Mouse (Mus musculus) T-helper 2 cell (primary cell): ENCODE measurements around the gene Enox1.

ENCODE experiments used
- in situ Hi-C: fragments of 300-600 bp; cut with MboI, MseI; formaldehyde crosslinking; loops from one replicate; pipeline ENCODE4 v1.15.1; 2025; ENCODE audit warnings: high pct_unique_total_duplicates

Gene Enox1

GRCm38 (mm10) chr14:77195314-77196020 lies 38.9 kb downstream of the Enox1 start:
- in situ Hi-C loops = no loop called here

- in situ Hi-C loops = no loop called here
Measured at GRCm38 (mm10) chr14:77196246-77196645, 39.7 kb downstream of the Enox1 start.

GRCm38 (mm10) chr14:77197414-77197915 lies 40.9 kb downstream of the Enox1 start:
- in situ Hi-C loops = no loop called here

- in situ Hi-C loops = no loop called here
Measured at GRCm38 (mm10) chr14:77210889-77211288, 54.3 kb downstream of the Enox1 start.

GRCm38 (mm10) chr14:77213210-77213609 lies 56.6 kb downstream of the Enox1 start:
- in situ Hi-C loops = no loop called here

- in situ Hi-C loops = no loop called here
Measured at GRCm38 (mm10) chr14:77214848-77215247, 58.3 kb downstream of the Enox1 start.

- in situ Hi-C loops = no loop called here
Measured at GRCm38 (mm10) chr14:77225346-77225745, 68.8 kb downstream of the Enox1 start.

GRCm38 (mm10) chr14:77238811-77239210 lies 82.2 kb downstream of the Enox1 start:
- in situ Hi-C loops = no loop called here

GRCm38 (mm10) chr14:77239360-77239759 lies 82.8 kb downstream of the Enox1 start:
- in situ Hi-C loops = no loop called here

- in situ Hi-C loops = no loop called here
Measured at GRCm38 (mm10) chr14:77246977-77247376, 90.4 kb downstream of the Enox1 start.

- in situ Hi-C loops = no loop called here
Measured at GRCm38 (mm10) chr14:77248426-77248825, 91.9 kb downstream of the Enox1 start.

- in situ Hi-C loops = no loop called here
Measured at GRCm38 (mm10) chr14:77248946-77249345, 92.4 kb downstream of the Enox1 start.

- in situ Hi-C loops = no loop called here
Measured at GRCm38 (mm10) chr14:77250652-77251238, 94.2 kb downstream of the Enox1 start.

GRCm38 (mm10) chr14:77255201-77255600 lies 98.6 kb downstream of the Enox1 start:
- in situ Hi-C loops = no loop called here

- in situ Hi-C loops = no loop called here
Measured at GRCm38 (mm10) chr14:77255711-77256110, 99.1 kb downstream of the Enox1 start.

GRCm38 (mm10) chr14:77256943-77257342 lies 100.4 kb downstream of the Enox1 start:
- in situ Hi-C loops = no loop called here

- in situ Hi-C loops = no loop called here
Measured at GRCm38 (mm10) chr14:77257461-77257860, 100.9 kb downstream of the Enox1 start.

- in situ Hi-C loops = no loop called here
Measured at GRCm38 (mm10) chr14:77258186-77258585, 101.6 kb downstream of the Enox1 start.

- in situ Hi-C loops = loop anchor here (10.0 kb wide), 1 partner anchor 205 kb away; no protein-coding TSS in a partner anchor
Measured at GRCm38 (mm10) chr14:77259686-77260085, 103.1 kb downstream of the Enox1 start.

GRCm38 (mm10) chr14:77260107-77260506 lies 103.5 kb downstream of the Enox1 start:
- in situ Hi-C loops = loop anchor here (10.0 kb wide), 1 partner anchor 205 kb away; no protein-coding TSS in a partner anchor

GRCm38 (mm10) chr14:77266805-77267771 lies 110.5 kb downstream of the Enox1 start:
- in situ Hi-C loops = loop anchor here (10.0 kb wide), 1 partner anchor 198 kb away; no protein-coding TSS in a partner anchor
